Mouse (Mus musculus) hindbrain, embryonic 14.5 days (tissue): ENCODE measurements at regions not wholly inside any gene's neighbourhood (a gene's known extent, or its start where the extent isn't known, plus 50 kb on each side); places are given as distances from the start of the nearest gene placed in this dataset.

Experiments used
- ATAC-seq: fragments of 200-750 bp; cut with Nextera tagmentation; 2 replicates; pipeline ENCODE4 v1.8.0; 2017; ENCODE audit warnings: moderate number of reproducible peaks, mild to moderate bottlenecking, moderate TSS enrichment, moderate library complexity; ENCODE audit not compliant: low FRiP score
- DNase-seq: peaks from one replicate; pipeline ENCODE4 v3.0.0-alpha.2; 2015; ENCODE audit warnings: low spot score
- H3K27ac ChIP-seq: fragments of 300-500 bp; sonication (generic); 2 replicates; pipeline ENCODE4 v1.5.1; 2014; ENCODE audit warnings: mild to moderate bottlenecking, moderate library complexity
- H3K27me3 ChIP-seq: fragments of 300-500 bp; sonication (generic); 2 replicates; pipeline ENCODE4 v1.6.1; 2014; ENCODE audit warnings: mild to moderate bottlenecking, low read length, mixed read lengths; ENCODE audit not compliant: control insufficient read depth, insufficient read depth
- H3K36me3 ChIP-seq: fragments of 300-500 bp; sonication (generic); replicated peaks from 2 replicates; pipeline ENCODE4 v1.6.1; 2014; ENCODE audit not compliant: control insufficient read depth, insufficient read depth
- H3K4me1 ChIP-seq: fragments of 300-500 bp; sonication (generic); replicated peaks from 2 replicates; pipeline ENCODE4 v1.6.1; 2014; ENCODE audit warnings: antibody characterized with exemption, low read length, mixed read lengths; ENCODE audit not compliant: control insufficient read depth, insufficient read depth
- H3K4me2 ChIP-seq: fragments of 300-500 bp; sonication (generic); replicated peaks from 2 replicates; pipeline ENCODE4 v1.6.1; 2014; ENCODE audit warnings: mild to moderate bottlenecking, moderate library complexity
- H3K4me3 ChIP-seq: fragments of 300-500 bp; sonication (generic); replicated peaks from 2 replicates; pipeline ENCODE4 v1.5.1; 2014; ENCODE audit warnings: mild to moderate bottlenecking, low read length
- H3K9ac ChIP-seq: fragments of 300-500 bp; sonication (generic); 2 replicates; pipeline ENCODE4 v1.6.1; 2014
- H3K9me3 ChIP-seq: fragments of 300-500 bp; sonication (generic); 2 replicates; pipeline ENCODE4 v1.6.1; 2016; ENCODE audit warnings: low read length; ENCODE audit not compliant: control insufficient read depth
- WGBS: fragments of 180-500 bp; shearing (Covaris S2); extraction: QIAGEN DNeasy Blood & Tissue Kit; methylation state at CpG from one replicate; pipeline ENCODE4 v1.1.7; 2014; 5-methylcytosine and 5-hydroxymethylcytosine counted together

DNA sequence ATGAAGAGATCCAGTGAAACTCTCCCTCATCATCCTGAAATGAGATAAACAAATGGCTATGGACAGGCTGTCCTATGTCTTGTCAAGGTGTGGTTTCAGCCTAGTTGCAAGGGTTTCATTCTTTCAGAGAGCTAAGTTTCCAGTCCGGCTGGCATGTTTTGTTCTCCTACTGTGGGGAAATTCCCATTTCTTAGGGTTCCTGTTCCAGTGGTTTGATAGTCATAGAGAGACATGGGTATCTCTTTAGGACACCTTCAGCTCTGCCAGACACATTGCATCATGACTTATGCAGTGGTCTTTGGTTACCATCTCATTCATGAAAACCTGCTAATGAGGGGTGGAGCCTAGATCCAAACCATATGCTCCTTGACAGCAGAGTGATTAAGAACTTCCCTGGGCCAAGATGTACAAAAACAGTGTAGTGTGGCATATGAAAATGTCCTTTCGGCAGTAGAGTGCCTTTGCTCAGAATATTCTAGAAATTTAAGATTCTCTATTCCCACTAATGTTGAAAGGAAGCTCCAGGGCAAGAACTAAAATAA is 513.6 kb upstream of the Tbl1xr1 start:
- H3K27ac ChIP-seq, result no peak overlapping the region
- no peaks in the 10 kb centered on the region for H3K27me3 ChIP-seq
- no peaks in the 10 kb centered on the region for H3K9me3 ChIP-seq
- H3K4me2 ChIP-seq, result no peak overlapping the region
- H3K4me3 ChIP-seq, result no peak overlapping the region
- DNase-seq (no peak), ATAC-seq (no peak)
- WGBS, result 87% methylated on average over 2 of the region's 2 CpGs
- H3K4me1 ChIP-seq, result peaks cover 16% of the 10 kb centered on the region
- H3K36me3 ChIP-seq, result no peaks in the 10 kb centered on the region
- H3K9ac ChIP-seq, result no peak overlapping the region

GRCm38 (mm10) chr3:21563454-21563853 is 513.0 kb upstream of the Tbl1xr1 start:
- H3K4me3 ChIP-seq, result no peak overlapping the region
- no peak for DNase-seq
- no peak for ATAC-seq
- H3K27me3 ChIP-seq, result no peaks in the 10 kb centered on the region
- H3K4me1 ChIP-seq, result peaks cover 16% of the 10 kb centered on the region
- no peak overlapping the region for H3K27ac ChIP-seq
- H3K9ac ChIP-seq, result no peak overlapping the region
- H3K36me3 ChIP-seq, result no peaks in the 10 kb centered on the region
- H3K4me2 ChIP-seq, result no peak overlapping the region
- H3K9me3 ChIP-seq, result no peaks in the 10 kb centered on the region
- WGBS, result 57% methylated on average over 3 of the region's 3 CpGs

DNA sequence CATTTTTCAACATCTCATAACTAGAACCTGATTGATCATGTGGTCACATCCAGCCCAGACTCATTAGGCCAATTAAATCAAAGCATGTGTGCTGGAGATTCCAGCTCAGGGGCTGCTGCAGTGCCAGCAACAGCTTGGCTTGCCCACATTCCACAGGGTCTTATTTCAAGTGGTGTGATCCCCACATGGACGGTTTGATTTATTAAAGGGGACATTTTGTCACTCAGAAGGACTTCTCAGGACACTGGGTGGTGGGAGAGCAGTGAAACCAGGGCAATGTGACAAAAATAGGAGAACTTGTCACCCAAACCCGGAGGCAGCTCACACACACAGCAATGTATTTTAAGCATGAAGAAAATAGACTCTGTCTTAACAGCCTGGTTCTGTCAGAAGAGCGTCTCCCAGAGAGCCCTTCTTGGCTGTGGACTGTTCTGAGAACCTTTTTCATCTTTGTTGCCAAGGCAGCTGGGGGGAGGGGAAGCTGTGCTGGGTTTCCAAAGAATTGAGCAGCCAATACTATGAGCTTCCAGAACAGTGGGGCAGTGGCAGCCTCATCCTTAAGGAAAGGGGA is 512.2 kb upstream of the Tbl1xr1 start:
- Histone ChIP-seq H3K9ac (no peak overlapping the region), H3K27me3 (no peaks in the 10 kb centered on the region), H3K4me2 (no peak overlapping the region), H3K36me3 (no peaks in the 10 kb centered on the region), H3K4me1 (peaks cover 16% of the 10 kb centered on the region), H3K9me3 (no peaks in the 10 kb centered on the region), H3K27ac (peak overlapping the region; percentile 7), H3K4me3 (no peak overlapping the region)
- WGBS, result 11% methylated on average over 3 of the region's 3 CpGs
- ATAC-seq (peak; percentile 88), DNase-seq (peak; percentile 65)

DNA sequence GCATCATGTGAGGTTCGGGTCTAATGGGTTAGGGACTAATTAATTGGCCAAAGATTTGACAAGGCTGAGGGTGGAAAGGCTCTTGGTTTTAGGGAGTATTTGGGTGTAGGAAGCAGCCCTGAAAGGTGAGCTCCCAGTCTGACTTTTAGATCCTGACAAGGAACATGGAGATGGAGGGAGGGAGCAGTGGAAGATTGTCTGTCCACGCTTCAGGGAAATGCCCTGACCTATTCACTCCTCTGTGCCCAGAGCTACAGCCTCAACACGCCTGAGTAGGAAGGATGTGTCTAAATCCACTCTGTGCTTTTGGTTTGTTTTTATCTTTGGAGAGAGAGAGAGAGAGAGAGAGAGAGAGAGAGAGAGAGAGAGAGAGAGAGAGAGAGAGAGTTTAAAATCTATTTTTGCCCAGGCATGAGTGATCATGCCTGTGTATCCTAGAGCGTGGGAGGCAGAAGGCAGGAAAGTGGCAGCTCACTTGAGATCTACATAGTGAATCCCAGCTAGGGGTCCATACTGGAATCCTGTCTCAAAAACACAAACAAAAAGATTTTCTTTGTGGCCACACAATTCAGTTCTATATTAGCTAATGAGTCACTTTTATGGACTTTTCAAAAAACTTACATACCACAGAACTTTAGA is 511.5 kb upstream of the Tbl1xr1 start:
- ATAC-seq (no peak), DNase-seq (no peak)
- peak overlapping the region; percentile 7; the same call in 1 of the 2 replicates for H3K27ac ChIP-seq
- no peak overlapping the region for H3K9ac ChIP-seq
- no peaks in the 10 kb centered on the region for H3K9me3 ChIP-seq
- H3K4me3 ChIP-seq, result no peak overlapping the region
- H3K4me2 ChIP-seq, result no peak overlapping the region
- no peaks in the 10 kb centered on the region for H3K27me3 ChIP-seq
- WGBS, result 52% methylated on average over 4 of the region's 4 CpGs
- no peaks in the 10 kb centered on the region for H3K36me3 ChIP-seq
- H3K4me1 ChIP-seq, result peaks cover 16% of the 10 kb centered on the region

- Histone ChIP-seq H3K4me1 (peaks cover 2% of the 10 kb centered on the region; the same call in 1 of the 2 replicates), H3K27ac (no peak overlapping the region), H3K9ac (no peak overlapping the region), H3K4me3 (no peak overlapping the region), H3K9me3 (no peaks in the 10 kb centered on the region), H3K36me3 (no peaks in the 10 kb centered on the region), H3K4me2 (no peak overlapping the region), H3K27me3 (no peaks in the 10 kb centered on the region)
- DNase-seq (no peak), ATAC-seq (no peak)
- 100% methylated on average over 1 of the region's 1 CpGs for whole genome bisulfite sequencing
These were observed 506.7 kb upstream of the Tbl1xr1 start for GRCm38 (mm10) chr3:21569721-21570120.

DNA sequence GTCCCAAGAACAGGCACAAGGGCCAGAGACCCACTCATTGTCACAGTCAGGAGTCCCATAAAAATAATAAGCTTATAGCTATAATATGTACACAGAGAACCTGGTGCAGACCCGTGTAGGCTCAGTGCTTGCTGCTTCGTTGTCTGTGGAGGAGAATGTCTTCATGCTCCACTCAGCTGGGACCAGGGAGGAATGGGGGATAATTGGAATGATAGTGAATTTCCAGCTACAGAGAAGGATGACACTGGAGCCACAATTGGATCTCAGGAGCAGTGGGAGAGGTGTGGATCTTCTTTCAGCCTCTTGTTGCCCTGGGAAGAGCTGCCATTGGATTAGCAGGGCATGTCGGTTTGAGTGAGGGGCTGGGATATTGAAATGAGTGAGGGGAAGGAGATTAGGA is 497.8 kb upstream of the Tbl1xr1 start:
- Histone ChIP-seq H3K36me3 (no peaks in the 10 kb centered on the region), H3K9me3 (no peaks in the 10 kb centered on the region), H3K4me3 (no peak overlapping the region), H3K27me3 (no peaks in the 10 kb centered on the region), H3K27ac (no peak overlapping the region), H3K4me1 (no peaks in the 10 kb centered on the region), H3K4me2 (no peak overlapping the region), H3K9ac (no peak overlapping the region)
- WGBS, result 68% methylated on average over 3 of the region's 3 CpGs
- DNase-seq, result no peak
- no peak for ATAC-seq

DNA sequence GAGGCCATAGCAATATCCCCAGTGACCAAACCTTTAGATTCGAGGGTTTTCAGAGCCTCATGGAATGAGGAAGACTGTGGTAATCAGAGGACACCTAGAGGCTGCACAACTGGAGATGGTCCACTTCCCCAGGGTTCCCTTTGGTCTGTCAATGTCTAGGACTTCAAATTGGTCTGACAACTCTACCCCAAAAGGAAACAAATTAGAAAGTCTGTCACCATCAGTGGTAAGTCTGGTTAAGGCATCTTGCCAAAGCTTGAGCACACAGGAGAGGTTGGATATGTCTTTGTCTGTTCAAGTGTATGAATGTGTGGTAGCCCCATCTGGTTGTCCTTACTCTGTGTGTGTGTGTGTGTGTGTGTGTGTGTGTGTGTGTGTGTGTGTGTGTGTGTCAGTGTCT is 494.3 kb upstream of the Tbl1xr1 start:
- Histone ChIP-seq H3K27ac (no peak overlapping the region), H3K4me3 (no peak overlapping the region), H3K9ac (no peak overlapping the region), H3K9me3 (no peaks in the 10 kb centered on the region), H3K4me2 (no peak overlapping the region), H3K4me1 (no peaks in the 10 kb centered on the region), H3K36me3 (no peaks in the 10 kb centered on the region), H3K27me3 (no peaks in the 10 kb centered on the region)
- WGBS, result 83% methylated on average over 1 of the region's 1 CpGs
- ATAC-seq (no peak), DNase-seq (no peak)

DNA sequence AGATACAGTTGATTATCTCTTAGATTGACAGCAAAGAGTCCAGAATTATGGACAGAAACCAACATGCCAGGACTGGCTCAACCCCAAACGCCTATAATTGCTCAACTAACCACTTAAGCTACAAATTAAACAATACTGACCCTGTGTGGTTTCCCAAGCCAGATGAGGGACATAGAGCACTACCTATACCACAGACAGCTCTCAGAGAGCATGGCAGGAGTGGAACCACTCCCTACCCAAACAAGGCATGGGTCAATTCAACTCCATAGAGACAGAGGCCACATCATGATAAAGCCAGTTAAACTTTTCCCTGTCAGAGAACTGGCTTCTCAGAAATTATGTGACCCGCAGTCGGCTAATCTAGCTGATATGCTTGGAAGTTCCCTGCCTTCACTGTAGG is 490.7 kb upstream of the Tbl1xr1 start:
- 93% methylated on average over 3 of the region's 3 CpGs for WGBS
- ATAC-seq, result no peak
- Histone ChIP-seq H3K36me3 (no peaks in the 10 kb centered on the region), H3K4me1 (no peaks in the 10 kb centered on the region), H3K27ac (no peak overlapping the region), H3K9me3 (no peaks in the 10 kb centered on the region), H3K9ac (no peak overlapping the region), H3K27me3 (no peaks in the 10 kb centered on the region), H3K4me2 (no peak overlapping the region), H3K4me3 (no peak overlapping the region)
- no peak for DNase-seq

GRCm38 (mm10) chr3:21606846-21607245 is 469.6 kb upstream of the Tbl1xr1 start:
- Histone ChIP-seq H3K27me3 (no peaks in the 10 kb centered on the region), H3K36me3 (no peaks in the 10 kb centered on the region), H3K4me1 (no peaks in the 10 kb centered on the region), H3K4me2 (no peak overlapping the region), H3K4me3 (no peak overlapping the region), H3K9ac (no peak overlapping the region), H3K9me3 (0 out of 2 replicates have a peak, but pooled peaks cover 4% of the 10 kb centered on the region), H3K27ac (no peak overlapping the region)
- ATAC-seq (no peak), DNase-seq (no peak)
- 97% methylated on average over 2 of the region's 2 CpGs for WGBS
